Mouse (Mus musculus): ENCODE data around the gene Srm. TPM values are rescaled to one million over a fixed set of nuclear protein-coding genes. Genes with fewer than 3 reads are reported as not detected.

Gene Srm
- polyA plus RNA-seq, 1 experiment from 2014 or later, result 150 TPM

DNA sequence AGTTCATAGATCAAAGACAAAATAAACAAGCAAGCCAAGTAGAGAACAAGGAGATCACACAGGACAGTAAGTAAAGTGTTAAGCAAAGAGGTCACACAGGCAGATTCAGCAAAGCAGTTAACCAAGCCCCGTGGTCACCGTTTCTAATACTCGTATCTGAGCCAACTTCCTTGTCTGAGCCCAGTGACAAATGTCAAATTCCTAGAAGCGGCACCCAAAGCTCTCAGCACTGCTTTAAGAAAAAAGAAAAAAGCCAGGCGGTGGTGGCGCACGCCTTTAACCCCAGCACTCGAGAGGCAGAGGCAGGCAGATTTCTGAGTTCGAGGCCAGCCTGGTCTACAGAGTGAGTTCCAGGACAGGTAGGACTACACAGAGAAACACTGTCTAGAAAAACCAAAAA, 4.7 kb upstream of the Srm start:
- H3K27me3 ChIP-seq, result no peaks in the 10 kb centered on the region
- H3K4me3 ChIP-seq, result no peak overlapping the region
- ATAC-seq, result no peak
- no peak overlapping the region for H3K9ac ChIP-seq
- H3K4me1 ChIP-seq, result peaks cover 7% of the 10 kb centered on the region
- no peak overlapping the region for H3K27ac ChIP-seq
- H3K4me2 ChIP-seq, result no peak overlapping the region
- H3K36me3 ChIP-seq (ENCODE audit: poor library complexity, severe bottlenecking), result peaks cover 19% of the 10 kb centered on the region
- H3K9me3 ChIP-seq (replicated peaks), result no peaks in the 10 kb centered on the region
- 83% methylated on average over 9 of the region's 9 CpGs for WGBS

DNA sequence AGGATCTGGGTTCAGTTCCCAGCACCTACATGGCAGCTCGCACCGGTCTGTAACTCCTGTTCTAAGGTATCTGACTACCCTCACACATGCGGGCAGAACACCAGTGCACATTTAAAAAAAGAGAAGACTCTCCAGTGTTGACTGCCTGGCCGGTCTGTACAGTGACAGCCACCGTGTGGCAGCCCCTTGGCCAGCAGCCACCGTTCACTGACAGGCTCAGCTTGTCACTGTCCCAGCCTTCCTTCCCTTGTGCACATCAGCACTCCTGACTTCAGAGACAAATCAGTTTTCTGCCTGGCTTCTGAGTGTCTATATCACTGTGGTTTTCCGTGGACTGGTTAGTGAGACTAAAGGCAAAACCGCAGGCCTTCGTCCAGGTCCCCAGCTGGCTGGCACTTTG, 2.5 kb upstream of the Srm start:
- no peak overlapping the region for H3K4me2 ChIP-seq
- peaks cover 11% of the 10 kb centered on the region for H3K36me3 ChIP-seq (ENCODE audit: poor library complexity, severe bottlenecking)
- H3K27ac ChIP-seq, result no peak overlapping the region
- no peak overlapping the region for H3K9ac ChIP-seq
- H3K27me3 ChIP-seq, result no peaks in the 10 kb centered on the region
- no peak for ATAC-seq
- H3K9me3 ChIP-seq (replicated peaks), result no peaks in the 10 kb centered on the region
- 84% methylated on average over 9 of the region's 9 CpGs for WGBS
- no peak overlapping the region for H3K4me3 ChIP-seq
- peaks cover 21% of the 10 kb centered on the region for H3K4me1 ChIP-seq

DNA sequence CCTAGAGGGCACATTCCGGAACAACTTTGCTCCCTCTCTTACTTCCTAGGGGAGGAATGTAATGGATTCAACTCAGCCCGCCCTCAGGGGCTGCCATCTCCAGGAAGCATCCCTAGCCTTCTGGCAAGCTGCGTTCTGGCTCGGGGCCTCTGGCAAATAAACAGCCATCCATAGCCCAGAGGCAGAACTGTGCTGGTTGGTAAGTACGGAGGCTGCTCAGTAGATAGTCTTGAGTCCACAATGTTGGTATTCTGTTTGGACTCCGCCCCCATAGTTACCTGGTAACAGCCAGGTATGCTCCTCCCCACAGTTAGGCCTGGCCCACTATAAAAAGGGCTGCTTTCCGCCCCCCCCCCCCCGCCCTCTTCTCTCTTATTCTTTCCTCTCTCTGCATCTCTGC, 1.7 kb upstream of the Srm start:
- Histone ChIP-seq H3K27me3 (no peaks in the 10 kb centered on the region), H3K36me3 (ENCODE audit: poor library complexity, severe bottlenecking) (peaks cover 19% of the 10 kb centered on the region), H3K4me2 (no peak overlapping the region), H3K9me3 (replicated peaks) (no peaks in the 10 kb centered on the region), H3K4me1 (peaks cover 21% of the 10 kb centered on the region), H3K4me3 (no peak overlapping the region), H3K9ac (no peak overlapping the region), H3K27ac (no peak overlapping the region)
- ATAC-seq, result no peak
- 61% methylated on average over 6 of the region's 8 CpGs for WGBS

DNA sequence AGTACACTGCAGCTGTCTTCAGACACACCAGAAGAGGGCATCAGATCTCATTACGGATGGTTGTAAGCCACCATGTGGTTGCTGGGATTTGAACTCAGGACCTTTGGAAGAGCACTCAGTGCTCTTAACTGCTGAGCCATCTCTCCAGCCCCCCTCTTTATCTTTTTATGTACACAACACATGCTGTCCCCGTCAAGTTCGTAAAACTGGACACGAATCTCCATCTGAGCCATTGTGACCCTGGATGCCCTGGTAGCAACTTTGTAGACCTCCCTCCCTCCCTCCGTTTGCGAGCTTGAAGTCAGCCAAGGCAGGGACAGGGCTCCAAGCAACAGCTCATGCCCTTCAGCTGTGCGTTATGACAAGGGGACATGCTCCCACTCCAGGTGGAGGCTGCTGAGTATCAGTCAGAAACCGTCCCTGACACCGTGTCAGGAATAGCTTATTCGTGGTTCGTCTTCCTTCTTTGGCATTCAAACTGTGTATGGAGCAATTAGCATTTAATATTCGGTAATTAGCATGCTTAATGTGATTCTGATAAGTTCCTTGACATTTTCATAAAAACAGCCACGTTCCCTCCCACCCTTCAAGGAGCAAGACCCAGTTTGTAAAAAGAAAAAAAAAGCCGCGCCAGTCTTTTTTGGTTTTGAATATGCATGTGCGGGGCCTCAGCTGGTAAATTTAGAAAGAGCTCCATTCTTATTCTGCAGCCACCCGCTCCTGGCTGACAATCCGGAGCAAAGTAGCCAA, 707 bp upstream of the Srm start:
- H3K27ac ChIP-seq, result peak overlapping the region; percentile 85
- no peaks in the 10 kb centered on the region for H3K27me3 ChIP-seq
- 6% methylated on average over 18 of the region's 18 CpGs for WGBS
- peaks cover 29% of the 10 kb centered on the region for H3K36me3 ChIP-seq (ENCODE audit: poor library complexity, severe bottlenecking)
- peak overlapping the region; percentile 95 for H3K4me2 ChIP-seq
- peak; percentile 17; the same call in 1 of the 2 replicates for ATAC-seq
- H3K4me3 ChIP-seq, result peak overlapping the region; percentile 95
- peaks cover 29% of the 10 kb centered on the region for H3K4me1 ChIP-seq
- H3K9me3 ChIP-seq (replicated peaks), result no peaks in the 10 kb centered on the region
- peak overlapping the region; percentile 86 for H3K9ac ChIP-seq

DNA sequence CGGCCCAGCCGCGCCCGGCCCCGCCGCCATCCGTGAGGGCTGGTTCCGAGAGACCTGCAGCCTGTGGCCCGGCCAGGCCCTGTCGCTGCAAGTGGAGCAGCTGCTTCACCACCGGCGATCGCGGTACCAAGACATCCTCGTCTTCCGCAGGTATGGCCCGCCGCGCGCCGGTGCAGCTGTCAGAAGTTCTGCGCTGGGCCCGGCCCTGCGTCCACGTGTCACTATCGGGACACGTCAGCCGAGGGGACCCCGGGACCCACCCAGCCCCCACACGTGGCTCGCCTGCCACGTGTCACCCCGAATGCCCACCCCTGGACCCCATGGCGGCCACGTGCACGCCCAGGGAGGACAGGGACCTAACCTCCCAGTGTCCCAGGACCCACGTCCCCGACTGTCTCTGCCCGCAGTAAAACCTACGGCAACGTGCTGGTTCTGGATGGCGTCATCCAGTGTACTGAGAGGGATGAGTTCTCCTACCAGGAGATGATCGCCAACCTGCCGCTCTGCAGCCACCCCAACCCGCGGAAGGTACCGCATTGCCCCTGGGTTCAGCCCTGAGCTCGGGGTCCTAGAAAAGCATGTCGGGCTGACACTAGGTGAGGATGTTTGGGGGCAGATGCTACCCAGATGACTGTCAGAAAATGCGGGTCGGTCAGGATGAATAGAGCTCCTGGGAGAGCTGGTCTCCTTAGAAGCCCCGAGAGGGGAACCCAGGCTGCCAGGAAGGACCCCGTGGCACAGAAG, 506 bp downstream of the Srm start:
- H3K27ac ChIP-seq, result peak overlapping the region; percentile 40; the same call in 1 of the 2 replicates
- under 1% methylated on average over 53 of the region's 53 CpGs for WGBS
- H3K9ac ChIP-seq, result peak overlapping the region; percentile 86
- no peaks in the 10 kb centered on the region for H3K27me3 ChIP-seq
- H3K4me1 ChIP-seq, result peaks cover 38% of the 10 kb centered on the region
- peaks cover 42% of the 10 kb centered on the region for H3K36me3 ChIP-seq (ENCODE audit: poor library complexity, severe bottlenecking)
- H3K4me2 ChIP-seq, result peak overlapping the region; percentile 95
- peak; percentile 30 for ATAC-seq
- no peaks in the 10 kb centered on the region for H3K9me3 ChIP-seq (replicated peaks)
- H3K4me3 ChIP-seq, result peak overlapping the region; percentile 95

DNA sequence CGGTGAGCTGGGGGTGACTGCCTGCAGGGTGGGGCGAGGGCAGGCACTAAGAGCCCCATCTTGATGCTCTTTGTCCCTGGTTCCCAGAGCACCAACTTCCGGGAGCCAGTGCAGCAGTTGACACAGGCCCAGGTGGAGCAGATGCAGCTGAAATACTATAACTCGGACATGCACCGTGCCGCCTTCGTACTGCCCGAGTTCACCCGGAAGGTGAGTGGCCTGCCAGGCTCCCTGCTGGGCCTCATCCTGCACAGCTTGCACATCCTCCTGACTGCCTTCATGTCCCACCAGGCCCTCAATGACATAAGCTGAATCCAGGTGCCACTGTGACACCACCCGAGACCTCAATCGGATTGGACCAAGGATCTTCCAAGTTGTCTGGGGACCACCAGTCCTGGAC, 2.7 kb downstream of the Srm start:
- H3K9ac ChIP-seq, result no peak overlapping the region
- 94% methylated on average over 11 of the region's 11 CpGs for WGBS
- no peak overlapping the region for H3K4me2 ChIP-seq
- no peak overlapping the region for H3K27ac ChIP-seq
- H3K36me3 ChIP-seq (ENCODE audit: poor library complexity, severe bottlenecking), result peaks cover 62% of the 10 kb centered on the region
- peaks cover 38% of the 10 kb centered on the region for H3K4me1 ChIP-seq
- H3K9me3 ChIP-seq (replicated peaks), result no peaks in the 10 kb centered on the region
- no peak for ATAC-seq
- no peaks in the 10 kb centered on the region for H3K27me3 ChIP-seq
- H3K4me3 ChIP-seq, result no peak overlapping the region

DNA sequence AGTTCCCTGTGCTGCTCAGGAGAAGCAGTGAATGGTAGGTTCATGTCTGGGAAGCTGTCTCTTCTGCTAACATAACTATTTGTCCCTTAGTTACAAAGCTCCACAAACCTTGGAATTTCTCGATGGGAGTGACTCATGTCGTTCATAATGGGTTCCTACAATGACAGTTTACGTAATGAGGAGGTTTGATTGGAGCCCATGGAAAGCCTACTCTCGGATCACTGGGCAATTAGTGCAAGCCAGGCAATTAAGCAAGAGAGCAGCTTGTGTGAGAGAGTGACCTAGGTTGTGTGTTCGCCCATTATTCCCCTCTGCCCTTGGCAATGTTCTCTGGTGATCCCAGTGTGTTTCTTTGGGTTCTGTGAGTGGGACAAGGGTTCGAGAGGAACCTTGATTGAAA, 4.6 kb downstream of the Srm start:
- Histone ChIP-seq H3K9me3 (replicated peaks) (no peaks in the 10 kb centered on the region), H3K27ac (0 out of 2 replicates have a peak overlapping the region, but pooled peaks have one; percentile 37)

DNA sequence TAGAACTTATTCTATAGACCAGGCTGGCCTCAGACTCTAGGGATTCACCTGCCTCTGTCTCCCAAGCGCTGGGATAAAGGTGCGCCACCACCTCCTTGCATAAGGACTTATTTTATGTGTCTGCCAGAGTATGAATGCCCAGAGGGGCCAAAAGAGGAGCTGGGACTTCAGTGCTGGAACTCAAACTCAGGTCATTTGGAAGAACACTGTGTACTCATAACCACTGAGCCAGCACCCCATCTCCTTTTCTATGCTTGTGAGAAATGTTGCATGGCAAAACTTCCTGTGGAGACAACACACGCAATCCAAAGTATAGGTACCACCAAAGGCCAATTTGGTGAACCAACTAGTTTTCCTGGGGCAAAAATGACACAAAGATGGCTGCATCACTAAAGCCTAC, 5.4 kb downstream of the Srm start:
- H3K27ac ChIP-seq, result no peak overlapping the region
- no peaks in the 10 kb centered on the region for H3K27me3 ChIP-seq
- H3K9me3 ChIP-seq (replicated peaks), result no peaks in the 10 kb centered on the region
- H3K36me3 ChIP-seq (ENCODE audit: poor library complexity, severe bottlenecking), result peaks cover 67% of the 10 kb centered on the region
- ATAC-seq, result no peak
- no peak overlapping the region for H3K4me2 ChIP-seq
- WGBS, result 96% methylated on average over 3 of the region's 3 CpGs
- no peak overlapping the region for H3K9ac ChIP-seq
- peaks cover 30% of the 10 kb centered on the region for H3K4me1 ChIP-seq
- H3K4me3 ChIP-seq, result no peak overlapping the region

More for the DNA sequence above, 4.6 kb downstream of the Srm start:
- peaks cover 30% of the 10 kb centered on the region for H3K4me1 ChIP-seq
- no peak overlapping the region for H3K4me3 ChIP-seq
- no peak overlapping the region for H3K4me2 ChIP-seq
- H3K9ac ChIP-seq, result no peak overlapping the region
- H3K36me3 ChIP-seq (ENCODE audit: poor library complexity, severe bottlenecking), result peaks cover 67% of the 10 kb centered on the region
- no peak for ATAC-seq
- 38% methylated on average over 6 of the region's 6 CpGs for WGBS
- no peaks in the 10 kb centered on the region for H3K27me3 ChIP-seq

DNA sequence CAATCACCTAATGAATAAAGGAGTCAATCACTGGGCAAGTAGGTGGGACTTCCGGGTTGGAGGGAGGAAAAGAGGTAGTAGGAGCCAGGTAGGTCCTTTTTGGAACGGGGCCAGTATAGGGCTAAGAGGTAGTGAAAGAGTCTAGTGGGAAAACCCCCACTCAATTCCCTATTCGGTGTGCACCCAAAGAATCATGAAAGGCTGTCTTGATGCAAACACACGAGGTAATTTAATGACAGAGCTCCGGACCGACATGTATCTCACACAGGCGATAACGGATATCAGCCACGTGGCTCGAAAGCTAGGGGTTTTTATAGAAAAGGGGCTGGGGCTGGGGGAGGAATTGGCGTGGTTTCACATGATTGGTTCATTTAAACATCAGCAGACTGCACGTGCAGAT, 7.5 kb downstream of the Srm start:
- WGBS, result 94% methylated on average over 12 of the region's 12 CpGs
- Histone ChIP-seq H3K9me3 (replicated peaks) (no peaks in the 10 kb centered on the region), H3K4me3 (no peak overlapping the region), H3K9ac (no peak overlapping the region), H3K4me1 (peaks cover 17% of the 10 kb centered on the region), H3K4me2 (no peak overlapping the region), H3K27ac (no peak overlapping the region), H3K27me3 (no peaks in the 10 kb centered on the region), H3K36me3 (ENCODE audit: poor library complexity, severe bottlenecking) (peaks cover 56% of the 10 kb centered on the region)
- ATAC-seq, result no peak

DNA sequence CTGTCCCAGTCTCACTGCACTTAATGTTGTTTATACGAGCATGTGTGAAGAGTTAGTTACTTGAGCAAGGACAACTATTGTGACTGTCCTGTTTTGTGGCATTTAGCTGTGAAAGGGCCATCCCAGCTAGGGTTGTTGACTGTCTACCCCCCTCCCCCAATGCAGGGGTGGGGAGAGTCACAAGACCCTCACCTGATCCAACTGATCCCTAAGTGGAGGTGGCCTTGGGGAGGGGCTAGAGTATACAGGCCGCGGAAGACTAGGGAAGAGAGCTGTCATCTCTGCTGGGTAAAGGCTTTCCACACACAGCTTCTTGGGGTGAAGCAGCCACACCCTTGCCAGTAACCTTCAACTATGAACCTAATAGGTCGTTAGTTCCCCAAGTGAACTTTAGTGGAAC, 9.0 kb downstream of the Srm start:
- no peak overlapping the region for H3K27ac ChIP-seq
- H3K27me3 ChIP-seq, result no peaks in the 10 kb centered on the region
- peaks cover 11% of the 10 kb centered on the region for H3K4me1 ChIP-seq
- H3K36me3 ChIP-seq (ENCODE audit: poor library complexity, severe bottlenecking), result peaks cover 41% of the 10 kb centered on the region
- no peak overlapping the region for H3K4me3 ChIP-seq
- H3K9me3 ChIP-seq (replicated peaks), result no peaks in the 10 kb centered on the region
- ATAC-seq, result no peak
- H3K9ac ChIP-seq, result no peak overlapping the region
- H3K4me2 ChIP-seq, result no peak overlapping the region
- 94% methylated on average over 4 of the region's 4 CpGs for whole genome bisulfite sequencing

DNA sequence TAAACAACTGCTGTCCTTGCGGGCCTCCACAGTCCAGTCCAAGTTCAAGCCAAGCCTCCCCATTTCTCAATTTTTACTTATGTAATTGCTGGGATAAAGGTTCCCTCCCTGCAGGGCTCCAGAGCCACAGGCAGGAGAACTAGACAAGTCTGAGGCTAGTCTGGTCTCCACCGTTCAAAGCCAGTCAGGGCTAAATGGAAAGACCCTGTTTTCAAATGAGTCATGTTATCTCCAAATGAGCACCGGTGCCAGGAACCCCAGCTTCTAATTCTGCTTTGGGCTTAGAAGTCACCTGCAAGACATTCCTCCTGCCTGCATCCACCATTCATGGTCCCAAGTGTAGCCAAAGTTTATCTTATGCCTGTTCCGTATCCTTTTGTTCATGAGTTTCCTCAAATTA, 10.6 kb downstream of the Srm start:
- H3K27me3 ChIP-seq, result no peaks in the 10 kb centered on the region
- 89% methylated on average over 4 of the region's 4 CpGs for WGBS
- peaks cover 25% of the 10 kb centered on the region for H3K36me3 ChIP-seq (ENCODE audit: poor library complexity, severe bottlenecking)

DNA sequence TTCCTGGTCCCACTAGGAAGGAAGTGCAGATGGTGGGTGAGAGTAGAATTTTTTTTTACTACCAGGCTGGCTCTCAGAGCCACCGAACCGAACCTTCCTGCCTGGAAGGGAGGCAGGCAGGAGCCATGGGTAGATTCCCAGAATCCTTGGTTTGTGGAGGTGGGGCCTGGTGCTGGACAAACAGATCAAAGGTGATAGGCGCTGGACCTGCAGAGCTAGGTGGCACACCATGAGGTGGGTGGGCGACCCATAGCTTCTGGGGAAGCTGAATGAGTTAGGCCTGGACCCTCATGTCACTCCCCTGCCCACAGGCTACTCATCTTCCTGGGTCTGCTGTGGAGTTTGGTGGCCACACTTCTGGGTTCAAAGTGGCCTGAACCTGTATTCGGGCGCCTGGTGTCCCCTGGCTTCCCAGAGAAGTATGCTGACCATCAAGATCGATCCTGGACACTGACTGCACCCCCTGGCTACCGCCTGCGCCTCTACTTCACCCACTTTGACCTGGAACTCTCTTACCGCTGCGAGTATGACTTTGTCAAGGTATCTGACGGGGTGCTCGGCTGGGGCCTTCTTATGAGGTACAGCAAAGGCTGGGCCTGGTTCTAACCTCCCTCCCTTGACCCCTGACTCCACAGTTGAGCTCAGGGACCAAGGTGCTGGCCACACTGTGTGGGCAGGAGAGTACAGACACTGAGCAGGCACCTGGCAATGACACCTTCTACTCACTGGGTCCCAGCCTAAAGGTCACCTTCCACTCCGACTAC, 11.2 kb downstream of the Srm start, which contains the start of gene Masp2:
Masp2 (plus strand) TSS at position 198 of the 764 bp plus-strand sequence.
- ATAC-seq, result no peak
- no peaks in the 10 kb centered on the region for H3K9me3 ChIP-seq (replicated peaks)
- no peak within 1 kb of the TSS for H3K4me2 ChIP-seq
- H3K27me3 ChIP-seq, result no peaks in the 10 kb centered on the region
- H3K27ac ChIP-seq, result no peak within 1 kb of the TSS
- no peaks in the 10 kb centered on the region for H3K4me1 ChIP-seq
- WGBS, result 90% methylated on average over 14 of the region's 14 CpGs
- H3K36me3 ChIP-seq (ENCODE audit: poor library complexity, severe bottlenecking), result peaks cover 22% of the 10 kb centered on the region
- H3K9ac ChIP-seq, result no peak within 1 kb of the TSS
- no peak within 1 kb of the TSS for H3K4me3 ChIP-seq

More for the DNA sequence above, 10.6 kb downstream of the Srm start:
- Histone ChIP-seq H3K9me3 (replicated peaks) (no peaks in the 10 kb centered on the region), H3K4me1 (no peaks in the 10 kb centered on the region), H3K4me2 (no peak overlapping the region), H3K9ac (no peak overlapping the region), H3K27ac (no peak overlapping the region), H3K4me3 (no peak overlapping the region)
- no peak for ATAC-seq
